Mouse (Mus musculus): Measurements from ENCODE around the gene Zscan20.

DNA sequence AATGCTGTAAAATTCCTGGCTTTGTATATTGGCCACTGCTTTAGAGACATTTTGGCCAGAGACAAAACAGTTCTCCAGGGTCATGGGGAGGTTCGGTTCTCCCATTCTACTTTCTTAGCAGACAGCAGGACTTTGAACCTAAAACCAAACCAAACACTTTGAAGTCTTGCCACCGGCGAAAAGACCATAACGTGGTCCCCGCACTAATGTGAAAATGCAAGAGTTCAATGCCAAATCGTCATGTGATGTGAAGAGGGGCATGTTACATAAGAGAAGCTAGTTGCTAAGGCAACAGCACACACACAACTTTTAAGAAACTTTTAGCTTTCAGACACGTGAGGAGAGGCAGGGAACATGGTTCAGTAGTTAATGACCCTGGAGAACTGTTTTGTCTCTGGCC, 25.6 kb upstream of the Zscan20 start:
- TF ChIP-seq GATA1 (IDR thresholded peaks at IDR 0.05; ENCODE audit: borderline replicate concordance, low read length) (no peak), FLI1 (IDR thresholded peaks at IDR 0.05; ENCODE audit: low read length) (no peak)

Data from megakaryocyte, embryonic 14.5 days (primary cell).